Mouse (Mus musculus) activated CD4-positive, CD25-positive, alpha-beta regulatory T cell, adult 4 months (primary cell): ENCODE data around the gene Ttc41. TPM values are rescaled to one million over a fixed set of nuclear protein-coding genes. Genes with fewer than 3 reads are reported as not detected.

Experiments
- ATAC-seq: one replicate; pipeline ENCODE4 v1.8.0; 2017
- polyA plus RNA-seq, 2 experiments: library from polyadenylated mRNA; unstranded; fragments of 100-300 nt; shearing (Covaris generic); gene quantifications; one replicate each; pipeline ENCODE4 v1.2.1; 2017

Gene Ttc41
- polyA plus RNA-seq, 2 experiments from 2014 or later = 0.56 to 0.93 TPM

- no peak for ATAC-seq
Measured at GRCm38 (mm10) chr10:86784126-86784675, 78.6 kb downstream of the Ttc41 start.

- ATAC-seq = no peak
Measured at GRCm38 (mm10) chr10:86785396-86785795, 79.8 kb downstream of the Ttc41 start.

- no peak for ATAC-seq
Measured at GRCm38 (mm10) chr10:86786083-86786482, 80.5 kb downstream of the Ttc41 start.

- no peak for ATAC-seq
Measured at GRCm38 (mm10) chr10:86788193-86788592, 82.6 kb downstream of the Ttc41 start.

- no peak for ATAC-seq
Measured at GRCm38 (mm10) chr10:86789146-86789672, 83.6 kb downstream of the Ttc41 start.

- no peak for ATAC-seq
Measured at GRCm38 (mm10) chr10:86791507-86792184, 86.0 kb downstream of the Ttc41 start.

GRCm38 (mm10) chr10:86793509-86793951 lies 87.9 kb downstream of the Ttc41 start:
- ATAC-seq = no peak

GRCm38 (mm10) chr10:86794196-86794595 lies 88.6 kb downstream of the Ttc41 start:
- ATAC-seq = peak; percentile 37

GRCm38 (mm10) chr10:86794794-86795535 lies 89.4 kb downstream of the Ttc41 start:
- ATAC-seq = peak; percentile 74

GRCm38 (mm10) chr10:86796073-86796741 lies 90.6 kb downstream of the Ttc41 start:
- no peak for ATAC-seq

- ATAC-seq = no peak
Measured at GRCm38 (mm10) chr10:86807362-86807761, 101.8 kb downstream of the Ttc41 start.

- no peak for ATAC-seq
Measured at GRCm38 (mm10) chr10:86808013-86808758, 102.6 kb downstream of the Ttc41 start.

- ATAC-seq = no peak
Measured at GRCm38 (mm10) chr10:86810000-86810399, 104.4 kb downstream of the Ttc41 start.

GRCm38 (mm10) chr10:86810612-86811011 lies 105.0 kb downstream of the Ttc41 start:
- no peak for ATAC-seq

GRCm38 (mm10) chr10:86814292-86815131 lies 108.9 kb downstream of the Ttc41 start:
- ATAC-seq = no peak

GRCm38 (mm10) chr10:86815133-86815532 lies 109.5 kb downstream of the Ttc41 start:
- no peak for ATAC-seq

GRCm38 (mm10) chr10:86819649-86820165 lies 114.1 kb downstream of the Ttc41 start:
- ATAC-seq = no peak

- no peak for ATAC-seq
Measured at GRCm38 (mm10) chr10:86821014-86821413, 115.4 kb downstream of the Ttc41 start.

- ATAC-seq = no peak
Measured at GRCm38 (mm10) chr10:86824093-86824492, 118.5 kb downstream of the Ttc41 start.

- no peak for ATAC-seq
Measured at GRCm38 (mm10) chr10:86824871-86825270, 119.3 kb downstream of the Ttc41 start.
